Mouse (Mus musculus) frontal cortex, postnatal 36 days (tissue): ENCODE measurements at regions not wholly inside any gene's neighbourhood (a gene's known extent, or its start where the extent isn't known, plus 50 kb on each side); places are given as distances from the start of the nearest gene placed in this dataset.

Experiments
- DNase-seq, 2 experiments: peaks; one replicate each; pipeline ENCODE4 v3.0.0; 2022; ENCODE audit warnings: low spot score in 2 of 2

DNA sequence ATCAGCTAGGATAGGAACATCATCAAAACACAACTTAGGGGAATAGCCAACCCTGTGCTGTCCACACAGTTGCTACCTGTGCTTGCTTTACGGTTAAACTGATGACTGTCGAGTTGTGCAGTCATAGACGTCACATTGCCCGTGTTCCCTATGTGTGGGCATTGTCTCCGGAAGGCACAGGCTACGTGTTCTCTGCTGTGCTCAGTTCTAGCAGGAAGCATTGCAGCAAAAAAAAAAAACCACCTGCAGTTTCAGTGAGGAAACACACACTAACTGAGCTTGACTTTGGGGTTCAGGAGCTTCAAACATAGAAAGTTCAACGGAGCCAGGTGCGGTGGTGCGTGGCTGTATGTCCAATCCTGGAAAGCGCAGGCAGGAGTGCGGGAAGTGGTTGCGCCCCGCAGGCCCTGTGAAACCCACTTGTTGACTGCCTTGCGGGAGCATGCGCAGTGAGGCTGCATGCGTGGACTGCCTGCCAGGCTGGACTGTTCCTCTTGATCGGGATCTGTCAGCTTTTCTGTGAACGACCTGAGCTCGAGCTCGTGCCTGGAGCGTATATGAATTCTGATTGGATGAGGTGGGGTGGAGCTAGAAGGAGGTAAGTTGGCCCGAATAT is 190.2 kb upstream of the Krr1 start:
- DNase-seq: no peak

DNA sequence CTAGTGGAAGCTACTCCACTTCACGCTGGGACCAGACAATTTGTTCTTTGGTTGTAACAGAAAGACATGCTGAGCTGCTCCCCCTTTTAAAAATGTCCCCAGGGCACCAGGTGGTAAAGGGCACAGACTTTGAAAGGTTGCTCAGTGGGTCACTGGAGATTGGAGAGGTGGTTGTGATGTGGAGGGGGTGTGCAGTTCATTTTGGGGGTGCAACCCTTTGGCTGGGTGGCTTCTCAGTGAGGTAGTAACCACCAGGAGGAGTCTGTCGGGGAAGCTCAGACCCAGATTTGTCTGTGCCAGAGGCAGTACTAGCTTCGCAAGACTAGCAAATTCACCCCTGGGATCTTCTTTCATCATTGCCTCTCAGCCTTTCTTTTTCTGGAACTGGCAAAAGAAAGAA is 189.0 kb upstream of the Krr1 start:
- DNase-seq: no peak

DNA sequence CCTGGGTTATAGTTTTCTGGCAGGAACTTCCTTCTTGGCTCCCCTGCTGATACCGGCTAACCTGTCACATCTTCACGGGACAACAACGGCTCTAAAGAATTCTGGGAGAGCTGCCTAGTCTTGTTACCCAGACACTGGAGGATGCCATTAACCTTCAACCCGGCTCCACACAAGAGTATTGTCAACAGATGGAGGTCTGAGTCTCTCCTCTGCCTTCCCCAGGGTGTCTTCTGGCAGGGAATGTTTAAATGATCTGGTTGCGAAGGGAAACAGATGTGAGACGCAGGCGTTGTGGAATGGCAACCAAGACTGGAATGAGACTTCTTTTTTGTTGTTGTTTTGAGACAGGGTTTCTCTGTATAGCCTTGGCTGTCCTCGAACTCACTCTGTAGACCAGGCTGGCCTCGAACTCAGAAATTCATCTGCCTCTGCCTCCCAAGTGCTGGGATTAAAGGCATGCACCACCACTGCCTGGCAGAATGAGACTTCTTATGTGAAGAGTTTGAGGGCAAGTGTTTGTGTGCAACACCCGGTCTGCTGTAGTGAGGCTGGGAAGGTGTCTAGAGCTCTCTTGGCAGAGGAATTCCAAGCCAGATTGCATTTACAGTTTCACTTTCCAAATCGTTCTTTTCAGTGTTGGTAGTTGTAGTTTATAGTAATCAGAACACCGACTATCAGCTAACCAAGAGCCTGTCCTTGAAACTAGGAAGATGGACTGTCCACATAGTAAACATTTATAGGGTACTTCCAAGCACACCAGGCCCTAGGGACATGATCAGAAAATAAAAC is 188.2 kb upstream of the Krr1 start:
- peak in 1 of 2 experiments; percentile 8 for DNase-seq

DNA sequence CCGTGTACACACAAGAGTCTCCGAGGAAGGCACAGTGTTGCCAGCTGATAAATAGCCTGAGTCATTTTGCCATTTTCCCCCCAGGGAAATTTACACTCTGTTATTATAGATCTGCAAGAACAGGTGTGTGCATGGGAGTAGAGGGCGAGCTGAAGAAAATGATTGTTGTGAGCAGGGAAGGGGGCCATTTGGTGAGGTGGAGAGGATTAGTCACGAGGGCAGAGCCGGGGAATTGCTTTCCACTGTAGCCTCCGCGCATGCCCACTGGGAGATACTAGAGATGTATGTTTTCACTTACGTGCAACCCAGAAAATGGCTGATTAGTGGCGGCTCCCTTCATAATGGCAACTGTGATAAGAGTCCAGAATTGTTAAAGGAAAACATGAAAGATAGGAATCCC is 185.3 kb upstream of the Krr1 start:
- no peak for DNase-seq

DNA sequence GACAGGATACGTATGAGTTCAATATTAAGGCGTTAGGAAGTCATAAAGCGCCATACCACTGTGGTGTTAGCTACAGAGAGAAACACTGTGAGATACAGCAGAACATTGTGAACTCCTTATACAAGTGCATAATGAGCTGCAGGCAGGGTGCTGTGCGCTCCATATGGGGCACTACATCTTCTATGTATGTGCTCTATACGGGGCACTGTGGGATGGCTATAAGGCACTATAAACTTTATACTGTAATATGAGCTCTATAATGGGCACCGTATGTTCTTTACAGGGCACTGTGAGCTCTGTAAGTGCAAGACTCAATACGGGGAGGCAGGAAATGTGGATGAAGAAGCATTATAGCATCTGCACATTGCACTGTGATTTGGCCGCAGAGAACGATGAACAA is 183.2 kb upstream of the Krr1 start:
- DNase-seq: no peak

DNA sequence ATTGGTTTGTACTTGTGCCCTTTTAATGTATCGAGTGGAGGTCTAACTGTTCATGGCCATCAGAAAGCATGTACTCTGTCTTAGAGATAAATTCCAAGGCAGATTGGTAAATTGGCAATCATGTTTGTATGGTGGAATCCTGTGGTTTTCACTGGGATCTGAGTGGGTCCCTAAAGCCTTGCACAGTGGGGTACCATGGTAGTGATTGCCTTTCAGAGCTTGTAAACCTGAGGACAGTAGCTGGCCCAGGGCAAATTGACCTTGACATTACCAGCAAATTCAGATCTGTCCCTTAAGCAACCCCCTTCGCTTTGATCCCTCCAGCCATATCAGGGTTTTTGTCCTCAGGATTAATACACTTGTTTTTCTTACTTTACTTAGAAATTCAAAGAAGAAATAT is 181.6 kb upstream of the Krr1 start:
- DNase-seq: no peak

DNA sequence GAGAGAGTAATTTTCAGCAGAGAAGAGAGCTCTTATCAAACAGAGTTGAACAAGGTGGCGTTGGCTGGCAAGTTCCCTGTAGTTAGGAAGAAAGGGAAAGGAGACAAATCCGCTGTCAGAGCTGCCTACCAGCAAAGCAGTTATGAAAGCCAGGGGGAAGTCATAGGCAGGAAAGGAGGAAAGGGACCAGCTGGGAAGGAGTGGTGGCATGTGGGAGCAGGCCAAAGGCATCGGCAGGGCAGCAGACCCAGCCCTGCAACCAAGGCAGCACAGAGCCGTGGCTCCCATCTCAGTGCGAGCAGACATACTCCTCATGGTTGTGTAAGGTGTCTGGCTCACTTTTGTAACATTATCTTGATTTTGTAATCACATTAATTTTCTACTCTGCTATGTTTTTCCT is 177.4 kb upstream of the Krr1 start:
- no peak for DNase-seq

DNA sequence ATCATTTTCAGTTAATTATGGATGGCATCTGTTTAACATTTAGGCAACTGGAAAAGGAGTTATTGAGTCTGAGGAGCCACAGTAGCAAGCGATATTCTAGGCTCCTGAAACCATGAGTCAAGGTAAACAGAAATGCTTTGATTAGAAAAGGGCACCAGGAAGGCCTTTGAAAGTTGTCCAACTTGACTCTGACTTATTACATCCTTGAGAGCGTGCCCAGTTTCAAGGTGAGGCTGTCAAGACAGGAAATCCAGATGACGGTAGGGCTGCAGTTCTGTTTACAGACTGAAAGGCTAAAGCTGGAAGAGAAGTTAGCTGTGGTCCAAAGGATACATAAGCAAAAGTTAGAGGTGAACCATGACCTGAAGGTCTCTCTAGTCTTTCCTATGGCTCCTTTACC is 176.7 kb upstream of the Krr1 start:
- DNase-seq: no peak

DNA sequence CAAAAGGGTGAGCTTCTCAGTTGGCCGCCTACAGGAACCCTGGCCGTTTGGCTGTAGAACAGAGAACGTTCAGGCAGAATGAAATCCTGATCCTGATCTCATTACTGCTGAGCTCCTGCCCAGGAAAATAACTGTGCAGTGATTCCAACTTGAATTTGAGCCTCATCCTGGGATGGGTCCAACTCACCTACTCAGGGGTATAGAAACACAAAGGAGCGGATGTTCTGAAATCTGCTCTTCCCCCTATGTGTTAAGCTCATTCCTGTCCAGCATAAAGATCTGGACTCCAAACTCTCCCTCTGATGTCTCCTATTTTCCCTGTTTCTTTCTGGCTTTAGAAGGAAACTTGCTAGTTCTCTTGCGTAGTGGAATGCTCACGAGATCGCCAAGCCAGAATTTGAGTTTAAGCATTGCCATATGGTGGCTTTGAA is 173.6 kb upstream of the Krr1 start:
- no peak for DNase-seq

DNA sequence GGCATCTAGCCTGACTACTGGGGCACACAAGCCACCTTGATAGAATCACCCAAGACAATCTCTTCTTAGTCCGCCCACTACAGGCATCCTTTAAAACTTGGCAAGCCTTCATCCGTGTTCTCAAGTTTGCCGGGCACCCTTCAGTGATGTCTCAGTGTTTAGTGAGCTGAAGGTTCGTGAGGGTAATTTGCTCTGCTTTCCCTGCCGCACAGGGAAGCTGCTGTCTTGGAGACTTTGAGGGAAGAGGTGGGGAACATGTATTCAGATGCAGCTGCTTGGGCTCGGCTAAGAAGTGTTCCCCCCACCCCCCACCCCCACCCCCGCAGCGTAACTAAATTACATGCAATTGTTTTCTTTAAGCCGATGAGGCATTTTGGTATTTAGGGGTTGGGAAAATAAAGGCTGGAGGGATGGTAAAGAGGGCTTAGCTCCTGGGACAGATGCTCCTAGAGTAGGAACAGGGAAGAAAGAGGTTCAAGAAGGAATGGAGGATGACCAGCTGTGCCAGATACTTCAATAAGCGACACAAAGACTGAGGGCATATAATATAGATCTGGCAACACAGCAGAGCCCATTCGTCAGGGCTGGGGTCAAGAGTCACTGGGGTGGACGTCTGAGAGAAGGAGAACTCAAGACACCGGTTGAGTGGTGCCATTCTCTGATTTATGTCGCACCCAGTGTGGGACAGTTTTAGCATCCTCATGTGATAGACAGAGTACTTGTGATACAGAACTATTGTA is 172.4 kb upstream of the Krr1 start:
- no peak for DNase-seq

DNA sequence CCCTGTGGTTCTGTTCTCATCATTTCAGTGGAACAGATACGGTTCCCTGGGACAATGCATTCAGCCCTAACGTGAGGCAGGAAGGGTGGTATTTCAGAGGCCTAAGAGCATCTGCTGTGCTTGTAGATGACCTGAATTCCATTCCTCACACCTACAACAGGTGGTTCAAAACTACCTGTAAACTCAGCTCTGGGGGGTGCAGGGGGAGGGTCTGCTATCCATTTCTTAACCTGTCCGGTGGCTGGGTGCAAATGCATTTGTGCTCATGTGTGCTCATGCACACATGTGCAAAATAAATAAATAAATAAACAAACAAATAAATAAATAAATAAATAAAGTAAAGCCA is 171.9 kb upstream of the Krr1 start:
- DNase-seq: no peak

DNA sequence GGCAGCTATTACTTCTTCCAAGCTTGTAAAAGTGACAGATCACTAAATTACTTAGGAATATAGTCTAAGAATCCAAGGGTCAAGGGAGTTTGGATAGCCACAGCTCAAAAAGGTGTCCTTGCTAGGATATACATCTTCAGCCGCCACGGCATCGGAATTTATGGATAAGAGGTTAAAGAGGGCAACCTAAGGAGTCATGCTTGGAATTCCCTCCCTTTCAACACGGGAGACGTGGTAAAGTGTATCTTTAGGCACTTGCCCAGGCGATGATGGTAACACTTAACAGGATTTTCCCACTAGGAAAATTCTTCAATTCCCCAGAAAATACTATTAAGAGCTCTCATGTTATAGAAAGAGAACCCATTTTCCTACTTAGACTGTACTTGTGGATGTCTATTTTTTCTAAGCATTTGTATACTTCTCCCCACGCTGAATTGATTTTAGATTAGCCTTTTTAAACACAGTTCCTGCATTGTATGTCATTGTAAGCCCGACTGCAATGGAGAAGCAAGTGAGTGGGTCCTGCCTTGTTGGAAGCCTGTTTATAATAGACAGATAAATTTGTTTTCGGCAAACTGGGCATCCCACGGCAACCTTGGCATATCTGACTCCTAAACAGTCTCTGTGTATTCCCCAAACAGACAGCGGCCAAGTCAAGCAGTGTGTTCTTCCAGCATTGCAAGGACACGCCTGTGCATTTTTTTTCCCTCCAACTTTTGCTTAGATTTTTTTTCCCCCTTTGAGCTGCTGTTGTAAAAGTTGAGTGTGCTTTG is 171.3 kb upstream of the Krr1 start:
- DNase-seq: no peak

DNA sequence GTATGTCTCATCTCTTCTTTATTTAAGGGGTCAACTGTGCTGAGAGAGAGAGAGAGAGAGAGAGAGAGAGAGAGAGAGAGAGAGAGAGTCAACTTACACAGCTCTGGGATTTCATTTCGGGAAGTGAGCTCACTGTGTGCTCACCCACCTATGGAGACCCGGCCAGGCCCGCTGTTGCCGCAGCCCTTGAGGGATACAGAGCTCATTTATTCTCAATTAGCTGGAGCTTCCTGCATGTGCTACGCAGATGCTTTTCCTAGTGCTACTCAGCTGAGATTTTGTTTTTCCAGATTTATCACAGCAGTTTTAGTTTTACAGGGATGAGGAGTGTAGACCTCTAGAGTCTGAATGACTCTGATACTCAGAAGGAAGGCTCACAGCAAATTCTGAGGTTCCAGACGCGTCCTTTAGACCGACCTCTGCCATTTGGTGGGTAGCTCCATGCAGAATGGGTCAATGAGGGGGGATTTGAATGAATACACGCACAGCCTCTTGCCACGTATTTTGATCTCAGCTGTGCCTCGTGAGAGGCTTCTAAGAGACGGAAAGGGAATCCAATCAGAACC is 170.6 kb upstream of the Krr1 start:
- DNase-seq: no peak

DNA sequence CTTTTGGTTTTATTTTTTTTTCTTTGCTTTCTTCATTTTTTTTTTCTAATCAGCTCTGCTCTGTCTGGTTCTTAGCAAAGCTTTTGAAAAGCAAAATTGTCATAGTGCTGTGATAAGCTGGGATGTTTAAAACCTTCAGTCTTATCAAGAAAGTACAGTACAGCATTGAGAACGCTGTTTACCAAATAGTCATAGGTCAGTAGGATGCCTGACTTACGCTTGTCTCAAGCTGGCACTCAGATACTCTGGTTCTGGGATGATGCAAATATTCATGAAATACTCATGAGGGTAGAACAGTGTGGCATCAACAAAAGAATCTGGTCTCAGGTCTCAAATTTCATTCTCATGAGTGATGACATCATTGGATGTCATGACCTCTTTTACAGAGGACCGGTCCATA is 166.1 kb upstream of the Krr1 start:
- DNase-seq: no peak

DNA sequence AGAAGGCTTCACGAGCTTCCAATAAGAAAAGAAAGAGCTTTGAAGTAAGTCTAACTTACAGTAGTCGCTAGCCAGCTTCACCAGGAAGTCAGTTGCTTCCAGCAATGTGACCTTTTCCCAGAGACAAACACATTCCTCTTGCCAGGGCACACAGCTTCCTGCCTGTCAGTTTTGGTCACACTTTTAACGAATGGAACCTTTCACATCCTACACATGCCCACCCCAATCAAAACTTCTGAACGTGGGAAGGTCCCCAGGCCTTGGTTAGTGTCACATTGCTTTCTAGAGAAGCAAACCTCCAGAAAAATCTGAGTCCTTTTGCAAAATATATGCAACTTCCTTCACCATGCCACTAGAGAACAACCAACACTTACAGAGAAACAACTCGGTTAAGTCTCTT is 165.5 kb upstream of the Krr1 start:
- no peak for DNase-seq

DNA sequence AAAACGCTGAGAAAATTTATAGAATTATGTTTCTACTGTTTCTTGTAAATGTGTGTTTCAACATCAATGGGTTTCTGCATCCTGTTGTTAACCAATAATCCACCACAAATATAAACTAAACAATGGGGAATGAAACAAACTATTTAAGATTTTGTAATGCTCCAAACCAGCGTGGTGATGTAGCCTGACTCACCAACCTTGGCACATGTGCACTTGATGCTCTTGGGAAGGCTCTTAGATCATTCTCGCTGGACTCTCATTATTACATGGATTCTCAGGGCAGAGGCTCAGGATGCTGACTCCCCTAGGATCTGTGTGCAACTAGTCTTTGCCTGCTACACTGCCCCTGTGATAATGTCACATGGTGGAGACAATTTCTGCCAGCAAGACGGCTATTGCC is 158.7 kb upstream of the Krr1 start:
- no peak for DNase-seq

DNA sequence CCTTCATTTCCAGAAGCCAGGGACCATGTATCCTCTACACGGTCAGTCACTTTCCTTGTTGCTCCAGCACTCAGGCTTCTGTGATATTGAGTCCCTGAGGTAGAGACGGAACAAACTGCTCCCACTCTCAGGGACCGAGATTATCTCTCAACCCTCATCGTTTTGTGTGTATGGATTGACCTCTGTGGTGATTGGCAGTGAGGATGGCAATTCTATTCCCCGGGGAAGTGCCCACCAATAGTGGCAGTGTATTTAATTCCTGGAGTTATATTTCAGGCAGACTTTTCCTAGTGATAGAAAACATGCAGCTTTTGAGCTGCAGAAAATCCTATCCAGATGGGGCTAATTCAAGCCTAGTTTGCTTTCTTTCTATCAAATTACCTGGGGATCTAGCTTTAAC is 157.8 kb upstream of the Krr1 start:
- DNase-seq: no peak

DNA sequence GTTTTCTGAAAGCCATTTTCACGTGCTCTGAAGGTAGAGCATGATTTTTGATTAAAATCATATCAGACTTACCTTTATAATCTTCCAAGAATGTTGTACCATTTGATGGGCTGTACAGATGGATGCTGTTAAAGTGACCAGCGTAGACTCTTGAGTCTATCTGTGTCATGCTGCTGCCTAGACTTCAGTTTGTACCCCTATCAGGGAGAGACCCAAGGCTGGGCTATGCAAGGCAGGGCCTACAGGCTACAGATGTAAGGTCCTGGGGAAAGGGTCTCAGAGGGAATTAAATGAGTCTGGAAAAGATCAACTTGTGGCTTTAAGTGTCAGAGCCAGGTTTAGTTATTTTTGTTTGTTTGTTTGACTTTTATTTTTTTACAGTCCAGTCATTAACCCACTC is 157.3 kb upstream of the Krr1 start:
- no peak for DNase-seq

DNA sequence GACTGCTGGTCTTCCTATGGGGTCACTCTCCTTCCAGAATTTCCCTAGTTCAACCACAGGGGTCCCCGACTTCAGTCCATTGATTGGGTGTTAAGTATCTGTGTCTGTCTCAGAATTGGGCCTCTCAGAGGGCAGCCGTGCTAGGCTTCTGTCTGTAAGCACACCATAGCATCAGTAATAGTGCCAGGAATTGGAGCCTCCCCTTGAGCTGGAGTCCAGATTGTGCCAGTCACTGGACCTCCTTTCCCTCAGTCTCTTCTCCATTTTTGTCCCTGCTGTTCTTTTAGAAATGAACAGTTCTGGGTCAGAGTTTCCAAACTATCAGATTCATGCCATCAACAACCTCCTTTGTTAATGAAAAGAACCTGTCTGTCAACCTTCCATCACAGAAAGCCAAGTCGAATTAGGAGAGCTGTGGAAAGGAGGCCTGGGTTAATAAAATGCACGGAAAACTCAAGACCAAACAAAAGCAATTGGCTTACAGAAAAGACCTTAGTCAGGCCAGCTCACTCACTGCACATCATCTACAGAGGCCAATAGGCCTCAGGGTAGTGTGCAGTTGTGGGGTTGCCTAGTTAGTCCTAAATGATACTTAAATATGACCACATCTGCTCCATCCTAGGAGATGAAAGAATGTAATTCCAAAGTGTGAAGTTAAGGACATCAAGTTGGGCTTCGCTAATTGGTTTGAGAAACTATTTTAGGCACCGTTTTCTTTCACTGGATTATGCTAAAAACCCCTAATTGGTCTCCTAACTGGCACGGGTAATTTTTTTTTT is 156.5 kb upstream of the Krr1 start:
- peak in 1 of 2 experiments; percentile 7 for DNase-seq

DNA sequence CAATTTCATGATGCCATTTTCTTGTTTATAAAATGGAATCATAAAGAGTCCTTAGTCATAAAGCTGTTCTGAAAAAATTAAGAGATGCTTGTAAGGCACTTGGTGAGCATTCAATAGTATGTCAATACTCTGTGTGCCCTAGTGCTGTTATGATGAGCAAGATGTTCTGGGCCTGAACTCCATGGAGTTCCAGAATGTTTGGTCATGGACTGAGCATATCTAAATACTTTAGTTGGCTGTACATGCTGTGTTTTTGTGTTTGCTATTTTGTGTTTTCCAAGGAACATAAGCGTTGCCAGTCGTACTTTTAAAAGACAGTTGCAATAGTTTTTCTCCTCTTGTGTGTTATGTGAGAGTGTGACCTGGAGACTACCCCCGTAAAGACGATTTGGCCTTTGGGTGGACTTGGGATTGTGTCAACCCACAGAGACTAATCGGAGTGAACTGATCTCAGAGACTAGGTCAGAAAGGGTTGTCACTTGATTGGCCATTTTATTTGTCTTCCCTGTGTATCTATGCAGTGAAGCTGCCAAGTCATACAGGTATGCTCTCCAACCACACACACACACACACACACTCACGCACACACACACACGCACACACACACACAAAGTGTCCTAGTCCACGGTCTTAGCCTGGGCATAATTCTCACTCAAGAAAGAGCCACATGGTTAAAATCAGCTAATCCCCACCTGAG is 152.6 kb upstream of the Krr1 start:
- DNase-seq: no peak

DNA sequence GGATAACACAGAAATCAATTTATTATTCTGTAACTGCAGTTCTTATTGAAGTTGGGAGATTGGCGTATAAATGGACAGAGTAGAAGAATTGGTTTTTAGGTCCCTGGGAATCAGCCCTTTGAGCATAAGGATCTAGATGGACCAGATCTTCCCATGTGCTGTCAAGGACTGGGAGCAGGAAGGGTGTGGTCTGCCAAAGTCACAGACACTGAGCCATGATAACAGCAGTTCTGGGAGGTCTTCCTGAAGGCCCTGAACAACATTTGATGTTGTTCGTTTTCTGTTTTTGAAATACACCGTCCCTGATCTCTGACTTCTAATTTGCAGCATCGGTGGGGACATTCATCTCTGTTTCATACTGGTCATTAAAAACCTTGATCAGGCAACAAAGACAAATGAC is 147.6 kb upstream of the Krr1 start:
- no peak for DNase-seq
